Mouse (Mus musculus): Measurements from ENCODE around the gene Slc17a4.

Slc17a4 gene

GRCm38 (mm10) chr13:23914376-23915167 is at the start of gene Slc17a4:
Gene Slc17a4, minus strand, starts transcription at chr13:23915009.
- DNase-seq (ENCODE audit: low spot score in 2 of 2): no peak

GRCm38 (mm10) chr13:23959776-23960175 is 45.0 kb upstream of the Slc17a4 start:
- DNase-seq (ENCODE audit: low spot score in 2 of 2): no peak

- peak in 1 of 2 experiments; percentile 48 for DNase-seq (ENCODE audit: low spot score in 2 of 2)
These were observed 36.1 kb upstream of the Slc17a4 start for GRCm38 (mm10) chr13:23950928-23951327.

GRCm38 (mm10) chr13:23949484-23950246 is 34.9 kb upstream of the Slc17a4 start:
- DNase-seq (ENCODE audit: low spot score in 2 of 2): no peak

- DNase-seq (ENCODE audit: low spot score in 2 of 2): no peak
These were observed 31.4 kb upstream of the Slc17a4 start for GRCm38 (mm10) chr13:23946254-23946653.

- no peak for DNase-seq (ENCODE audit: low spot score in 2 of 2)
These were observed 28.1 kb upstream of the Slc17a4 start for GRCm38 (mm10) chr13:23942861-23943260.

GRCm38 (mm10) chr13:23940291-23940690 is 25.5 kb upstream of the Slc17a4 start:
- DNase-seq (ENCODE audit: low spot score in 2 of 2): no peak

GRCm38 (mm10) chr13:23938699-23939098 is 23.9 kb upstream of the Slc17a4 start:
- no peak for DNase-seq (ENCODE audit: low spot score in 2 of 2)

GRCm38 (mm10) chr13:23934211-23934520 is 19.4 kb upstream of the Slc17a4 start, which contains the start of gene Hist1h2aa:
Gene Hist1h2aa, plus strand, starts transcription at chr13:23934462.
- DNase-seq (ENCODE audit: low spot score in 2 of 2): no peak

- no peak for DNase-seq (ENCODE audit: low spot score in 2 of 2)
These were observed 18.8 kb upstream of the Slc17a4 start, which contains the start of gene Hist1h2ba for GRCm38 (mm10) chr13:23933421-23934210. Gene Hist1h2ba, minus strand, starts transcription at chr13:23934156.

- no peak for DNase-seq (ENCODE audit: low spot score in 2 of 2)
These were observed 16.1 kb upstream of the Slc17a4 start for GRCm38 (mm10) chr13:23930904-23931303.

GRCm38 (mm10) chr13:23930461-23930860 is 15.7 kb upstream of the Slc17a4 start:
- no peak for DNase-seq (ENCODE audit: low spot score in 2 of 2)

GRCm38 (mm10) chr13:23928637-23929036 is 13.8 kb upstream of the Slc17a4 start:
- DNase-seq (ENCODE audit: low spot score in 2 of 2): no peak

- DNase-seq (ENCODE audit: low spot score in 2 of 2): no peak
These were observed 11.0 kb upstream of the Slc17a4 start for GRCm38 (mm10) chr13:23925792-23926191.

- DNase-seq (ENCODE audit: low spot score in 2 of 2): no peak
These were observed 2.9 kb upstream of the Slc17a4 start for GRCm38 (mm10) chr13:23917674-23918073.

- no peak for DNase-seq (ENCODE audit: low spot score in 2 of 2)
These were observed 1.3 kb upstream of the Slc17a4 start for GRCm38 (mm10) chr13:23916132-23916531.

GRCm38 (mm10) chr13:23913791-23914306 is 960 bp downstream of the Slc17a4 start:
- DNase-seq (ENCODE audit: low spot score in 2 of 2): peak in 1 of 2 experiments; percentile 34

GRCm38 (mm10) chr13:23911335-23911734 is 3.5 kb downstream of the Slc17a4 start:
- peak in 1 of 2 experiments; percentile 12 for DNase-seq (ENCODE audit: low spot score in 2 of 2)

- no peak for DNase-seq (ENCODE audit: low spot score in 2 of 2)
These were observed 4.7 kb downstream of the Slc17a4 start for GRCm38 (mm10) chr13:23910121-23910520.

- no peak for DNase-seq (ENCODE audit: low spot score in 2 of 2)
These were observed 7.9 kb downstream of the Slc17a4 start for GRCm38 (mm10) chr13:23906906-23907305.

- DNase-seq (ENCODE audit: low spot score in 2 of 2): no peak
These were observed 16.6 kb downstream of the Slc17a4 start for GRCm38 (mm10) chr13:23898242-23898641.

GRCm38 (mm10) chr13:23893269-23893593 is 21.6 kb downstream of the Slc17a4 start:
- DNase-seq (ENCODE audit: low spot score in 2 of 2): no peak

All from natural killer cell, adult 2 months (primary cell).